11 mouse cellular contexts compared by ENCODE assay signal in genomic region chr7:110254395-110254794, GRCm38 (mm10).
"Had no signal": no experiment of that assay in that cellular context is flagged by ENCODE, and none has a peak within 500 bp of the region (broad histone marks: within the 10 kb centered on the region; RNA-seq: fewer than 3 reads in every experiment).

No protein-coding gene starts in this region.

- ATAC-seq: midbrain, embryonic 13.5 days had no signal

- H3K4me3 ChIP-seq: left cerebral cortex, adult 2 months; liver, embryonic 13.5 days; midbrain, embryonic 13.5 days had no signal

- H3K27me3 ChIP-seq: liver, embryonic 13.5 days; midbrain, embryonic 13.5 days had no signal

- H3K9ac ChIP-seq: liver, embryonic 13.5 days; midbrain, embryonic 13.5 days had no signal

- H3K4me1 ChIP-seq: midbrain, embryonic 13.5 days had no signal

- H3K4me2 ChIP-seq: liver, embryonic 13.5 days; midbrain, embryonic 13.5 days had no signal

- H3K27ac ChIP-seq: left cerebral cortex, adult 2 months; liver, embryonic 13.5 days; midbrain, embryonic 13.5 days had no signal

- H3K36me3 ChIP-seq: midbrain, embryonic 13.5 days had no signal

- H3K9me3 ChIP-seq: liver, embryonic 13.5 days; midbrain, embryonic 13.5 days had no signal

- DNase-seq: kidney, adult 8-10 months; kidney, postnatal 25 days; layer of hippocampus, postnatal 36 days; liver, embryonic 13.5 days; lung, adult 2 months; lung, postnatal 14 days; lung, postnatal 4 days; thymus, adult 18-20 months; thymus, postnatal 25 days had no signal
